Mouse (Mus musculus) kidney, postnatal 4 days (tissue): ENCODE measurements at regions not wholly inside any gene's neighbourhood (a gene's known extent, or its start where the extent isn't known, plus 50 kb on each side); places are given as distances from the start of the nearest gene placed in this dataset.
A peak's percentile ranks its signal among the peaks of the same experiment; 100 is the strongest.

ENCODE experiments used
- DNase-seq, 2 experiments: peaks; one replicate each; pipeline ENCODE4 v3.0.0; 2021; ENCODE audit warnings: mixed read lengths in 2 of 2

- DNase-seq, result no peak
These were observed 108.1 kb upstream of the Neo1 start for GRCm38 (mm10) chr9:59144256-59144800.

- no peak for DNase-seq
These were observed 107.4 kb upstream of the Neo1 start for GRCm38 (mm10) chr9:59143610-59144009.

GRCm38 (mm10) chr9:59134171-59135041 is 98.2 kb upstream of the Neo1 start:
- peak; percentile 38 to 59 for DNase-seq

GRCm38 (mm10) chr9:59129699-59130340 is 93.6 kb upstream of the Neo1 start:
- DNase-seq, result no peak

GRCm38 (mm10) chr9:59129252-59129651 is 93.0 kb upstream of the Neo1 start:
- no peak for DNase-seq

GRCm38 (mm10) chr9:59128023-59128422 is 91.8 kb upstream of the Neo1 start:
- no peak for DNase-seq

GRCm38 (mm10) chr9:59125886-59126285 is 89.6 kb upstream of the Neo1 start:
- DNase-seq, result no peak

GRCm38 (mm10) chr9:59116561-59116960 is 80.3 kb upstream of the Neo1 start:
- DNase-seq, result peak in 1 of 2 experiments; percentile 20

GRCm38 (mm10) chr9:59113859-59114258 is 77.6 kb upstream of the Neo1 start:
- no peak for DNase-seq

GRCm38 (mm10) chr9:59099738-59100137 is 63.5 kb upstream of the Neo1 start:
- DNase-seq, result no peak

GRCm38 (mm10) chr9:59097564-59097963 is 61.3 kb upstream of the Neo1 start:
- DNase-seq, result no peak

GRCm38 (mm10) chr9:59096551-59097268 is 60.5 kb upstream of the Neo1 start:
- no peak for DNase-seq

GRCm38 (mm10) chr9:59095626-59096025 is 59.4 kb upstream of the Neo1 start:
- DNase-seq, result no peak

GRCm38 (mm10) chr9:59094106-59094505 is 57.9 kb upstream of the Neo1 start:
- no peak for DNase-seq

- no peak for DNase-seq
These were observed 54.9 kb upstream of the Neo1 start for GRCm38 (mm10) chr9:59091179-59091578.

GRCm38 (mm10) chr9:59087704-59088103 is 51.5 kb upstream of the Neo1 start:
- DNase-seq, result no peak

- no peak for DNase-seq
These were observed 50.9 kb upstream of the Neo1 start for GRCm38 (mm10) chr9:59087112-59087511.

GRCm38 (mm10) chr9:59086556-59087102 is 50.4 kb upstream of the Neo1 start:
- no peak for DNase-seq
